Mouse (Mus musculus) lung, postnatal 0 days (tissue): ENCODE measurements around the gene Gadl1.

ENCODE experiments used
- CTCF ChIP-seq: IDR thresholded peaks from 2 replicates; pipeline ENCODE4 v1.5.1; 2016; ENCODE audit warnings: antibody characterized with exemption, mild to moderate bottlenecking
- EP300 ChIP-seq: IDR thresholded peaks from 2 replicates; pipeline ENCODE4 v1.6.1; 2016; ENCODE audit warnings: antibody characterized with exemption, mild to moderate bottlenecking, control low read depth

- TF ChIP-seq EP300 = no peak
- TF ChIP-seq CTCF = no peak
These were observed 55.8 kb downstream of the Gadl1 start for GRCm38 (mm10) chr9:115965056-115965455.
